Mouse (Mus musculus) ES-Bruce4 (cell line): ENCODE data around the gene Med15.

Source experiments
- CTCF ChIP-seq: IDR thresholded peaks from one replicate; pipeline ENCODE4 v1.8.1; 2011; ENCODE audit warnings: low read depth, low read length
- EP300 ChIP-seq: IDR thresholded peaks from 2 replicates; pipeline ENCODE4 v1.6.1; 2011; ENCODE audit warnings: low read depth, low read length; ENCODE audit not compliant: insufficient read depth

GRCm38 (mm10) chr16:17647566-17648340 lies 84.9 kb downstream of the Med15 start:
- TF ChIP-seq CTCF (no peak), EP300 (no peak)
